Mouse (Mus musculus) intestine, embryonic 16.5 days (tissue): ENCODE results near the gene Slc3a1. TPM values are rescaled to one million over a fixed set of nuclear protein-coding genes. Genes with fewer than 3 reads are reported as not detected.

Experiments used
- ATAC-seq: fragments of 200-750 bp; cut with Nextera tagmentation; 2 replicates; pipeline ENCODE4 v1.8.0; 2017; ENCODE audit warnings: moderate TSS enrichment, moderate library complexity
- H3K27ac ChIP-seq: fragments of 300-500 bp; sonication (generic); 2 replicates; pipeline ENCODE4 v1.5.1; 2014; ENCODE audit warnings: mild to moderate bottlenecking, low read length
- H3K27me3 ChIP-seq: fragments of 300-500 bp; sonication (generic); replicated peaks from 2 replicates; pipeline ENCODE4 v1.6.1; 2014; ENCODE audit warnings: low read length, control low read depth, mixed read lengths; ENCODE audit not compliant: control insufficient read depth, insufficient read depth
- H3K36me3 ChIP-seq: fragments of 300-500 bp; sonication (generic); 2 replicates; pipeline ENCODE4 v1.6.1; 2014; ENCODE audit warnings: low read length, control low read depth; ENCODE audit not compliant: control insufficient read depth, insufficient read depth
- H3K4me1 ChIP-seq: fragments of 300-500 bp; sonication (generic); 2 replicates; pipeline ENCODE4 v1.6.1; 2014; ENCODE audit warnings: low read length, control low read depth, mixed read lengths; ENCODE audit not compliant: control insufficient read depth, insufficient read depth
- H3K4me2 ChIP-seq: fragments of 300-500 bp; sonication (generic); 2 replicates; pipeline ENCODE4 v1.6.1; 2014; ENCODE audit warnings: low read depth, low read length, control low read depth
- H3K4me3 ChIP-seq: fragments of 300-500 bp; sonication (generic); 2 replicates; pipeline ENCODE4 v1.5.1; 2014; ENCODE audit warnings: mild to moderate bottlenecking, low read length
- H3K9ac ChIP-seq: fragments of 300-500 bp; sonication (generic); 2 replicates; pipeline ENCODE4 v1.6.1; 2014; ENCODE audit warnings: low read depth, low read length
- H3K9me3 ChIP-seq: fragments of 300-500 bp; sonication (generic); 2 replicates; pipeline ENCODE4 v1.6.1; 2016; ENCODE audit warnings: low read length, control low read depth; ENCODE audit not compliant: control insufficient read depth
- WGBS: fragments of 180-500 bp; shearing (Covaris S2); extraction: QIAGEN DNeasy Blood & Tissue Kit; methylation state at CpG from one replicate; pipeline ENCODE4 v1.1.7; 2014; 5-methylcytosine and 5-hydroxymethylcytosine counted together
- polyA plus RNA-seq: library from polyadenylated mRNA; unstranded; fragments of >200 nt; fragmentation: Nextera tagmentation; extraction: Ambion mirVana; gene quantifications from 2 replicates; pipeline ENCODE4 v1.2.1, GENCODE M21; 2015

Slc3a1 gene
- polyA plus RNA-seq, 1 experiment from 2014 or later: 72.2 TPM

DNA sequence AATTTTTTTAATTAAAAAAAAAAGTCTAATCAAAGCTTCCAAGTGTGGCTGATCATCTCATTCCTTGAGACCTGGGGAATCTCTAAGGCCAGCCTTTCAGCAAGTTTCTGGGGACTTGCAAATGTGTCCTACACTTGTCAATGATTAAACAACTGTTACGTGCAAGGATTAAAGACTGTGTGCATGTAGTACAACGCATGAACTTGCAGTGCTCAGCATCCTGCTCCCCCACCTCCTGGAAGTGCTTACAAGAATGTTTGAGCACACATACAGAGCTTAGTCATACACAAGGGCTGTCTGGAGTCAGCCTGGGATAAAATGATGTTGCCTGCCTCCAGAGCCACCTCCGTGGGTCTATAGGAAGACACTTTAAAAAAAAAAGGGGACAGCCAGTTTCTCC, 929 bp upstream of the Slc3a1 start:
- 55% methylated on average over 3 of the region's 3 CpGs for WGBS
- Histone ChIP-seq H3K4me2 (no peak overlapping the region), H3K27ac (peak overlapping the region; percentile 53), H3K9me3 (no peaks in the 10 kb centered on the region), H3K4me3 (no peak overlapping the region), H3K9ac (no peak overlapping the region), H3K4me1 (0 out of 2 replicates have a peak, but pooled peaks cover 9% of the 10 kb centered on the region), H3K36me3 (no peaks in the 10 kb centered on the region), H3K27me3 (no peaks in the 10 kb centered on the region)
- ATAC-seq: peak; percentile 78

DNA sequence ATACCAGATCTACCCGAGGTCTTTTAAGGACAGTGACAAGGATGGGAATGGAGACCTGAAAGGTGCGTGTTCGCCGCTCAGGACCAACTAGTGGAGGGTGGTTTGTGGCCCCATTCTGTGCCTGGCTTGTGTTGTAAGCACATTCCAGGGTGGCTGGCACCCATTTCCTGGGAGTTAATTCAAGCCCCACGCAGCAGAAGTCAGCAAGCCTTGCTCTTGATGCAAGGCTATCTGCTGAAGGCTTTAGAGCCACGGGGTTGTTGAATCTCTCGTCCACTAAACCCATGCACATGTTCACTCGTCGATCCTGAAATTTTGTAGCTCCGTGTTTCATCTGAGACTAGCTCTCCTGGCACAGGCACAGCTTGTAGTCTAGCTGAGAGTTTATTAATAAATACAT, 621 bp downstream of the Slc3a1 start:
- WGBS: 88% methylated on average over 10 of the region's 10 CpGs
- ATAC-seq: no peak
- peak overlapping the region; percentile 32 for H3K4me2 ChIP-seq
- H3K4me3 ChIP-seq: peak overlapping the region; percentile 35
- no peaks in the 10 kb centered on the region for H3K36me3 ChIP-seq
- no peaks in the 10 kb centered on the region for H3K9me3 ChIP-seq
- peak overlapping the region; percentile 58 for H3K9ac ChIP-seq
- H3K27me3 ChIP-seq: no peaks in the 10 kb centered on the region
- H3K27ac ChIP-seq: peak overlapping the region; percentile 78
- peaks cover 11% of the 10 kb centered on the region; the same call in 1 of the 2 replicates for H3K4me1 ChIP-seq

DNA sequence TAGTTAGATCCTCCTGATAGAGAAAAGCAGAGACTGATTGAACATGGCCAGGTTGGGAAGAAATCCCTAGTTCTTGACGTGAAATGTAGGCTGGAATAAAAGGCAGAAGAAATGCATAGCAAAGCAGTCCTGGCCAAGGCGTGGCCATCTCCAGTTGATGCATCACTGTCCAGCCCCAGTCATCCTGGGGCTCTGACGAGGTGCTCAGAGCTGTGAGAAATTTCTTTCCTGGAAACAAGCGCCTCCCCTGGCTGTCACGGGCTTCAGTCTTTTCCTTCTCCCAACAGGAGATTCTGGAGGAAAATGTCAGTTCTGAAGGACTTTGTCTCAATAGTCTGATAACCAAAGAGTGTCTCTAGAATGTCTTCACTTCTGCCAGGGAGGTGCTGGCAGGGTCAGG, 2.5 kb downstream of the Slc3a1 start:
- Histone ChIP-seq H3K9me3 (no peaks in the 10 kb centered on the region), H3K4me1 (peaks cover 6% of the 10 kb centered on the region; the same call in 1 of the 2 replicates), H3K27ac (no peak overlapping the region), H3K4me2 (peak overlapping the region; percentile 34), H3K27me3 (no peaks in the 10 kb centered on the region), H3K9ac (peak overlapping the region; percentile 31; the same call in 1 of the 2 replicates), H3K36me3 (no peaks in the 10 kb centered on the region), H3K4me3 (peak overlapping the region; percentile 35; the same call in 1 of the 2 replicates)
- ATAC-seq: no peak
- 71% methylated on average over 5 of the region's 5 CpGs for WGBS

DNA sequence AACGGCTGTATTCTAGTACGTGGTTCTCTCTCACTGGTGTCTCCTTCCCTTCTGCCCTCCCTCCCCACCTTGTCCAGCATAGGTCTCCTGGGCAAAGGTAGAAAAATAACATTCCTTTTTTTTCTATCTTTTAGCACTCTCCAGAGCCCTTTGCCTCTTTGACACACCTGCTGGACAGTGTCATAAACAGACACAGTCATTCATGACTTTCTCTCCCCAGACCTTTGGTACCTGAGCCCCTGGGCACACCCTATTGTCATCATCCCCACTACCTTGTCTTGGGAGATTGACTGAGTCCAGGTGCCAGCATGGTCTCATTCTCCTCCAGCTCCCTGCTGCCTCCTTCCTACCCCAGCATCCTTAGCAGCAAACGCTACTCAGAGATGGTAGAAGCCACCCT, 4.9 kb downstream of the Slc3a1 start:
- Histone ChIP-seq H3K4me2 (no peak overlapping the region), H3K36me3 (no peaks in the 10 kb centered on the region), H3K27me3 (no peaks in the 10 kb centered on the region), H3K9me3 (no peaks in the 10 kb centered on the region), H3K4me3 (no peak overlapping the region), H3K4me1 (peaks cover 6% of the 10 kb centered on the region; the same call in 1 of the 2 replicates), H3K9ac (no peak overlapping the region), H3K27ac (0 out of 2 replicates have a peak overlapping the region, but pooled peaks have one; percentile 46)
- ATAC-seq: peak; percentile 76
- 82% methylated on average over 3 of the region's 3 CpGs for WGBS

DNA sequence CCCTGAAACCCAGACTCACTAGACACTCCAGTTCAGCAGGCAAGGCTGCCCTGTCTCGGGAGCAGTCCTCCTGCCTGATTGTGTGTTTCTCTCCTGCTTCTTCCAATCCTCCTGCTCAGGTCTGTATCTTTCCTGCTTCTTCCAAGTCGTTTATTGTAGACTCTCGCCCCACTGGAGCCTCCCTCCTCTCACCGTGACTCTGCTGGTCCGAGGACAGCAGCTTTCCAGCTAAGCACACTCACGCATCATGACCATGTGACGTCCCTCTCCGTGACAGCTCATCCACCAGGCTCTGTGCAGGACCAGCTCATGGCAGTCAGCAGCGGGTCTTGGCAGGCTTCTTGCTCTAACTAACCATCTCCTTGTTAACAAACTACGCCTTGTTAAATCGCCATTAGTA, 5.9 kb downstream of the Slc3a1 start:
- Histone ChIP-seq H3K27me3 (no peaks in the 10 kb centered on the region), H3K9me3 (no peaks in the 10 kb centered on the region), H3K9ac (no peak overlapping the region), H3K27ac (no peak overlapping the region), H3K4me2 (no peak overlapping the region), H3K4me1 (peaks cover 6% of the 10 kb centered on the region; the same call in 1 of the 2 replicates), H3K4me3 (no peak overlapping the region), H3K36me3 (no peaks in the 10 kb centered on the region)
- no peak for ATAC-seq
- 56% methylated on average over 11 of the region's 11 CpGs for WGBS

DNA sequence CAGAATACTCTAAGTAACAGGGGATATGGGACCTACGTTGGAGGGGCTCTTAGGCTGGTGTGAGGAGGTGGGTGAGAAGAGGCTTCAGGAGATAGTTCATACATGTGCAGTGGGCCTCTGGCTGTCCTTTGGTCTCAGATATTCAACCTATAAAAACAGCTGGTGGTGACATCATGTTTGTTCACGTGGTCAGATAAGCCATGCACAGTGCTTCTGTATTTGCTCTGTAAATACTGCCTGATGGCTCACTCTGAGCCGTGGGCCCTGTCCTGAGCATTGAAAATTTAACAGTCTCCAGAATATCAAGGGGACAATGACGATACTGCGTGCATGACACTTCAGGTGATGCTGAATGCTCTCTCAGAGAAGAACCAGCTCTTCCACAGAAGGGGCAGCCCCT, 9.7 kb downstream of the Slc3a1 start:
- H3K4me3 ChIP-seq: no peak overlapping the region
- no peak overlapping the region for H3K4me2 ChIP-seq
- H3K27ac ChIP-seq: no peak overlapping the region
- no peak for ATAC-seq
- 58% methylated on average over 5 of the region's 5 CpGs for WGBS
- H3K9ac ChIP-seq: no peak overlapping the region
- H3K4me1 ChIP-seq: peaks cover 13% of the 10 kb centered on the region
- no peaks in the 10 kb centered on the region for H3K9me3 ChIP-seq
- H3K36me3 ChIP-seq: no peaks in the 10 kb centered on the region
- no peaks in the 10 kb centered on the region for H3K27me3 ChIP-seq

DNA sequence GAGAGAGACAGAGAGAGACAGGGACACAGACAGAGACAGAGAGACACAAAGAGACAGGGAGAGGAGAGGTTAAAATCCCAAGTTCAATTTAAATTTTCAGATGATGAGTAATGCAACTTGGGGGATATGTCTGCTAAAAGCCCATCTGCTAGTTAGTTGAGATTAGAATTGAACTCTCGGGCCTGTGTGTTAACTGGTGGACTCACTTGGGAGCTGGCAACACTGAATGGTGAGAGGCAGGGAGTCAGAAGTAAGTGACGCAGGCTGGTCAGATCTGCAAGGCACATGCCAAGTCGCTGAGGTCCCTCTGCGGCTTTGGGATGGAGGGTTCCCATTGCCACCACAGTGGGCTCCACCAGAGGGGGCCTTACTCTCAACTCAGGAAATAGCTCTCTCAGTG, 10.1 kb downstream of the Slc3a1 start:
- Histone ChIP-seq H3K27ac (no peak overlapping the region), H3K4me3 (no peak overlapping the region), H3K4me2 (no peak overlapping the region), H3K36me3 (no peaks in the 10 kb centered on the region), H3K27me3 (no peaks in the 10 kb centered on the region), H3K4me1 (peaks cover 16% of the 10 kb centered on the region), H3K9me3 (no peaks in the 10 kb centered on the region), H3K9ac (no peak overlapping the region)
- no peak for ATAC-seq
- 79% methylated on average over 4 of the region's 4 CpGs for WGBS

DNA sequence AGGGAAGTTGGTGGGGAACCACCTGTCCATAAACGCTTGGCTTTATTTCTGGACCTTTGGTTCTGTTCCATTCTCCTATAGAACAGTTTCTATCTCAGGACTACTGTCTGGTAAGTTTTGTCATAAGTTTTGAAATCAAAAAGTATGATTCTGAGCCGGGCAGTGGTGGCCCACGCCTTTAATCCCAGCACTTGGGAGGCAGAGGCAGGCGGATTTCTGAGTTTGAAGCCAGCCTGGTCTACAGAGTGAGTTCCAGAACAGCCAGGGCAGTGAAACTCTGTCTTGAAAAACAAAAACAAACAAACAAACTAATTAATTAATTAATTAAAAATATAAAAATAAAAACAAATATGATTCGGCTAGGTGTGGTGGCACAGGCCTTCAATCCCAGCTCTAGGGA, 10.6 kb downstream of the Slc3a1 start:
- Histone ChIP-seq H3K27me3 (no peaks in the 10 kb centered on the region), H3K4me3 (no peak overlapping the region), H3K4me1 (peaks cover 16% of the 10 kb centered on the region), H3K27ac (no peak overlapping the region), H3K4me2 (no peak overlapping the region), H3K36me3 (no peaks in the 10 kb centered on the region), H3K9me3 (no peaks in the 10 kb centered on the region), H3K9ac (no peak overlapping the region)
- ATAC-seq: no peak
- WGBS: 91% methylated on average over 5 of the region's 5 CpGs

DNA sequence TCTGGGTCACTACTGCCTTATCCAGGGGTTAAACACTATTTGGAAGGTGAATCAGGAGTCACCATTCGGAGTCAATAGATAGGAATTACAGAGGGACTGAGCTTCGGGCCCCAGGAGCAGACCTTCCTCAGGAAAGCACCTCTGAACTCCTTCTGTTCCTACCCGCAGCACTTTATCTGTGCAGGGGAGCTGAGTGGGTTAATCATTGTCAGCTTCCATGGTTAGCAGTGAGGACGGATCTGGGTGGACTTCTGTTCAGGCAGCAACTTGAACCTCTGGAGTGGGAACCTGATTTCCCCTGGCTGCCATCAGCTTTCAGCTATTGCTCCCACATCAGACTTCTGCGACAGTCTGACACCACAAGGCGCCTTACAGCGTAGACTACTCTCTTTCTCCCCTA, 12.7 kb downstream of the Slc3a1 start:
- H3K9me3 ChIP-seq: no peaks in the 10 kb centered on the region
- peak overlapping the region; percentile 78 for H3K27ac ChIP-seq
- peaks cover 18% of the 10 kb centered on the region for H3K4me1 ChIP-seq
- H3K4me2 ChIP-seq: no peak overlapping the region
- no peaks in the 10 kb centered on the region for H3K36me3 ChIP-seq
- no peak overlapping the region for H3K4me3 ChIP-seq
- no peaks in the 10 kb centered on the region for H3K27me3 ChIP-seq
- peak; percentile 83 for ATAC-seq
- WGBS: 45% methylated on average over 7 of the region's 7 CpGs
- H3K9ac ChIP-seq: peak overlapping the region; percentile 32; the same call in 1 of the 2 replicates

DNA sequence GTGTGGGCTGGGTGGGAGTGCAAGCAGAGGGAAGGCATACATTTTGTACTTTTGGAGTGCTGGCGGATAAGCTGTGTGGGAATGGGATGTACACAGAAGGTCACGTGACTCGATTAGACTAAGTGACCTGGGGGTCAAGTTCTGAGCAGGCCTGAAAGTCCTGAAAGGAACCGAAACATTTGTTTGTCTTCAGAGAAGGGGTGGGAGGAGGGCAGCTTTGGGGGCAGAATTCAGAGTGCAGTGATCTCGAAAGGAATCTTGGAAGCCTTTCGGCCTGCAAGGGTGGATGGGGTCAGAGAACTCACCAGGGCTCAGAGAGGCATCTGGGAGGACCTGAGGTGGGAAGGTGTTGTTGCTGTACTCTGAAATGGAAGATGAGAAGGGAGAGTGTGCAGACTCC, 14.2 kb downstream of the Slc3a1 start:
- H3K36me3 ChIP-seq: no peaks in the 10 kb centered on the region
- H3K27me3 ChIP-seq: no peaks in the 10 kb centered on the region
- 59% methylated on average over 6 of the region's 6 CpGs for WGBS
- H3K4me1 ChIP-seq: peaks cover 18% of the 10 kb centered on the region
- no peak overlapping the region for H3K9ac ChIP-seq
- no peaks in the 10 kb centered on the region for H3K9me3 ChIP-seq
- no peak overlapping the region for H3K4me2 ChIP-seq
- ATAC-seq: no peak
- peak overlapping the region; percentile 77 for H3K27ac ChIP-seq
- no peak overlapping the region for H3K4me3 ChIP-seq
